Mouse (Mus musculus) right cerebral cortex, postnatal 36 days (tissue): ENCODE measurements around the gene Taf11.

ENCODE experiments used
- DNase-seq, 2 experiments: peaks; one replicate each; pipeline ENCODE4 v3.0.0; 2022; ENCODE audit warnings: low spot score in 2 of 2, mixed read lengths in 1 of 2

Taf11 gene

GRCm38 (mm10) chr17:27856265-27856797 lies 53.3 kb downstream of the Taf11 start, which contains the start of gene Uhrf1bp1:
Uhrf1bp1 (plus strand) TSS chr17:27856441.
- DNase-seq = peak; percentile 71 to 75
